Mouse (Mus musculus): ENCODE measurements at regions not wholly inside any gene's neighbourhood (a gene's known extent, or its start where the extent isn't known, plus 50 kb on each side); places are given as distances from the start of the nearest gene placed in this dataset.
A peak's percentile ranks its signal among the peaks of the same experiment; 100 is the strongest.

DNA sequence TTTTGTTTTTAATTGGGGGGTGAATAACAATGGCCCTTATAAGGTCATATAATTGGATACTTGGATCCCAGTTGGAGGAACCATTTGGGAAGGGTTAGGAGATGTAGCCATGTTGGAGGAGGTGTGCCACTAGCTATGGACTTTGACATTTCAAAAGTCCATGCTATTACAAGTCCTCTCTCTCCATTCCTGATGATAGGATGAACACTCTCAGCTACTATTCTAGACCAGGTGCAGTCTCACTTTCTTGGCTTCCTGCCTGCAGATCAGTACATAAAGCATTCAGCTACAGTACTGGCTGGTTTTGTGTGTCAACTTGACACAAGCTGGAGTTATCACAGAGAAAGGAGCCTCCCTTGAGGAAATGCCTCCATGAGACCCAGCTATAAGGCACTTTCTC, 53.9 kb upstream of the Atp11b start:
- Histone ChIP-seq H3K27me3 (ENCODE audit: control insufficient read depth in 1 of 2, insufficient read depth in 2 of 2, low read length in 2 of 2) (no peaks in the 10 kb centered on the region), H3K79me2 (ENCODE audit: control insufficient read depth, insufficient read depth, low read length, poor library complexity) (no peaks in the 10 kb centered on the region), H3K4me3 (ENCODE audit: control insufficient read depth in 1 of 2, insufficient read depth in 1 of 2, low read depth in 2 of 2, low read length in 2 of 2) (no peak overlapping the region), H3K36me3 (ENCODE audit: control insufficient read depth in 1 of 2, insufficient read depth in 2 of 2, low read length in 2 of 2) (peaks cover 0 to 4% of the 10 kb centered on the region in 2 experiments; a peak in 2 of 4 replicates), H3K9ac (ENCODE audit: control insufficient read depth, low read depth, low read length, poor library complexity, severe bottlenecking) (no peak overlapping the region), H3K4me1 (ENCODE audit: control insufficient read depth in 1 of 2, insufficient read depth in 2 of 2, low read length in 2 of 2) (peaks cover 5 to 6% of the 10 kb centered on the region in 2 experiments; a peak in 3 of 4 replicates), H3K27ac (ENCODE audit: control insufficient read depth, low read depth, low read length) (no peak overlapping the region), H3K9me3 (replicated peaks; ENCODE audit: insufficient read depth, low read length) (no peaks in the 10 kb centered on the region)
- peak; percentile 17 for DNase-seq (ENCODE audit: low read depth, low spot score)
- TF ChIP-seq CHD2 (IDR thresholded peaks at IDR 0.05; ENCODE audit: low read length) = no peak
- no peak for TF ChIP-seq TBP (IDR thresholded peaks at IDR 0.05; ENCODE audit: low read depth, low read length)
- no peak for TF ChIP-seq JUND (IDR thresholded peaks at IDR 0.05; ENCODE audit: low read depth, low read length)
- no peak for TF ChIP-seq HCFC1 (IDR thresholded peaks at IDR 0.05; ENCODE audit: low read depth, low read length)
- TF ChIP-seq UBTF (IDR thresholded peaks at IDR 0.05; ENCODE audit: borderline replicate concordance, insufficient read depth, low read depth, low read length) = no peak

DNA sequence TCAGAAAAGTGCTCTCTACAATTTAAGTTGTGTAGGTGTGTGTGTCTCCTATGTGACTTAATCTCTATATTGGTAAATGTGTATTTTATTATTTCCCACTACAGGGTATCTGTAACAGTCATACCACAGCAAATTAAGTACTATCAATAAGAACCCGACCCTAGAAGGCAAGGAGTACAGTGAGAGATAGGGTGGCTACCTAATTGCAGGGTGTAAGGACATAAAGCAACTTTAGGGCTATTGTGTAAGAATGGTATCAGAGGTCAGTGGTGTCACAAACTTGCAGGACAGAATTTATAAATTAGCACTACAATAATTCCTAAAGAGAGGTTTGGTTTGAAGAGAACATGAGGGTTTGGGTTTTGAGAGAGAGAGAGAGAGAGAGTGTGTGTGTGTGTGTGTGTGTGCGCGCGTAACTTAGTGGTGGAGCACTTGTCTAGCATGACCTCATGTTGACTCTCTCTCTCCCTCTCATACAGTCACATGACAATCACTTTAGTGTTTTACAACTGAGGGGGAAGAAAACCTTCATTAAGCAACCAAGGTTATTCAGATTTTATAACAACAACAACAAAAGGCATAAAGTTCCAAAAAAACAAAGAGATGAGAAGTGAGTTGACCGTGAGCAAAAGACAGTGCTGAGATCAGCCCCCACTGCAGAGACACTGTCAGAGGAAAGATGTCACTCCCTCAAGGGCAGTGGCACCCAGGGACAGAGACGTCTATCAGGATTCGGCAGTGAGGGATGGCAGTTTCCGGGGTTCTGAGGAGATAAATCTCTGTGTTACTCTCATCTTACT, 50.2 kb upstream of the Atp11b start:
- no peaks in the 10 kb centered on the region for H3K27me3 ChIP-seq (ENCODE audit: control insufficient read depth in 1 of 2, insufficient read depth in 2 of 2, low read length in 2 of 2)
- no peak overlapping the region for H3K9ac ChIP-seq (ENCODE audit: control insufficient read depth, low read depth, low read length, poor library complexity, severe bottlenecking)
- H3K27ac ChIP-seq (ENCODE audit: control insufficient read depth, low read depth, low read length) = no peak overlapping the region
- TF ChIP-seq EP300 (IDR thresholded peaks at IDR 0.05; ENCODE audit: low read depth in 1 of 2, low read length in 2 of 2) = no peak
- no peak for TF ChIP-seq ZMIZ1 (IDR thresholded peaks at IDR 0.05; ENCODE audit: low read depth, low read length)
- no peak for TF ChIP-seq ZNF384 (IDR thresholded peaks at IDR 0.05; ENCODE audit: low read depth, low read length)
- H3K79me2 ChIP-seq (ENCODE audit: control insufficient read depth, insufficient read depth, low read length, poor library complexity) = no peaks in the 10 kb centered on the region
- peaks cover 0 to 4% of the 10 kb centered on the region in 2 experiments; a peak in 2 of 4 replicates for H3K36me3 ChIP-seq (ENCODE audit: control insufficient read depth in 1 of 2, insufficient read depth in 2 of 2, low read length in 2 of 2)
- no peak overlapping the region for H3K4me3 ChIP-seq (ENCODE audit: control insufficient read depth in 1 of 2, insufficient read depth in 1 of 2, low read depth in 2 of 2, low read length in 2 of 2)
- no peaks in the 10 kb centered on the region for H3K9me3 ChIP-seq (replicated peaks; ENCODE audit: insufficient read depth, low read length)
- DNase-seq (ENCODE audit: low read depth, low spot score) = no peak
- peaks cover 5 to 6% of the 10 kb centered on the region in 2 experiments; a peak in 3 of 4 replicates for H3K4me1 ChIP-seq (ENCODE audit: control insufficient read depth in 1 of 2, insufficient read depth in 2 of 2, low read length in 2 of 2)

Measured in MEL (cell line).